ENCODE assay signal across 26 mouse cellular contexts in the genomic region with DNA sequence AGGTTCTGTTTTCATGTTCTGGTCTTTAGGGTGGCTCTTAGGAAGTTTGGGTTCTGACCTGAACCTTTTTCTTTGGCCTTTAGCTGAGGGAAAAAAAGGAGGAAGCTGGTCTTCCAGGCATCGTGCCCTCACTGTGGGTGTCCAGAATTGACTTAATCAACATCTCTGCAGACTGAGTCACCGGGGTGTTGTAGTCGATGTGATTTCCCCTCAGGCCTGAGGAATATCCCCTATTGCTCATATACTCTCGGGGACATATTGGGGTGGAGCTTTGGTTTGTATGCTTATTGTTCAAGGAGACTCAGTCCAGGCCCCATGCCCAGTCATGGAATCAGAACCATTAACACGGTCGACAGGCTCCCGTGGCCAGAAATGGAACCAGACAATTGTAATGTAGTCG. TPM values are rescaled to one million over a fixed set of nuclear protein-coding genes. Genes with fewer than 3 reads are reported as not detected.
A peak's percentile ranks its signal among the peaks of the same experiment; 100 is the strongest.
DNase-seq lines count a peak whose midpoint lies in the region; ATAC-seq and TF ChIP-seq lines count a peak whose summit lies in the region.
"Had no signal": no experiment of that assay in that cellular context is flagged by ENCODE, and none has a peak within 500 bp of the region (broad histone marks: within the 10 kb centered on the region; RNA-seq: fewer than 3 reads in every experiment).

No protein-coding gene starts in this region.

- H3K36me3 ChIP-seq in lung, postnatal 0 days (ENCODE audit: insufficient read depth, low read length) = no peaks in the 10 kb centered on the region
- H3K36me3 ChIP-seq: heart, embryonic 12.5 days; limb, embryonic 13.5 days; neural tube, embryonic 12.5 days had no signal

- H3K9ac ChIP-seq in lung, postnatal 0 days (replicated peaks; ENCODE audit: low read depth) = no peak overlapping the region
- H3K9ac ChIP-seq: forebrain, embryonic 13.5 days; heart, embryonic 12.5 days; limb, embryonic 13.5 days; lung, embryonic 14.5 days; neural tube, embryonic 12.5 days had no signal

- ATAC-seq in lung, postnatal 0 days = peak; percentile 16; the same call in 1 of the 2 replicates
- peak; percentile 35 for ATAC-seq in Patski
- peak; percentile 67 for ATAC-seq in granulocyte monocyte progenitor cell, adult 5-6 weeks (replicated peaks; ENCODE audit: poor library complexity, severe bottlenecking)
- ATAC-seq: CD4-positive, CD25-positive, alpha-beta regulatory T cell, adult 4 months; forebrain, embryonic 13.5 days; hindbrain, postnatal 0 days; midbrain, embryonic 16.5 days had no signal

- no peak overlapping the region for H3K27ac ChIP-seq in lung, postnatal 0 days (ENCODE audit: low read length)
- H3K27ac ChIP-seq: forebrain, embryonic 13.5 days; hindbrain, postnatal 0 days; limb, embryonic 13.5 days; neural tube, embryonic 12.5 days; stomach, postnatal 0 days had no signal

- no peaks in the 10 kb centered on the region for H3K27me3 ChIP-seq in lung, postnatal 0 days (replicated peaks; ENCODE audit: insufficient read depth, low read length)
- no peaks in the 10 kb centered on the region for H3K27me3 ChIP-seq in Patski
- H3K27me3 ChIP-seq: forebrain, embryonic 13.5 days; limb, embryonic 13.5 days; neural tube, embryonic 12.5 days had no signal

- TF ChIP-seq EP300 in lung, postnatal 0 days (IDR thresholded peaks at IDR 0.05) = no peak

- no peak for DNase-seq in lung, postnatal 0 days (ENCODE audit: low spot score)
- no peak for DNase-seq in lung, postnatal 10 days
- DNase-seq in Patski (ENCODE audit: low read depth, low spot score) = peak; percentile 73
- no peak for DNase-seq in testis, postnatal 10 days (ENCODE audit: low spot score)
- DNase-seq in urinary bladder, postnatal 36 days (ENCODE audit: low spot score in 2 of 2) = no peak
- no peak for DNase-seq in thymus, adult 18-20 months
- DNase-seq: cerebellum, adult 11 months; cerebellum, postnatal 14 days; embryo, embryonic 11 days; gastrocnemius, postnatal 36 days; heart, postnatal 4 days; kidney, adult 11 months; kidney, postnatal 25 days; lung, embryonic 14.5 days; right cerebral cortex, postnatal 25 days; thymus, postnatal 36 days had no signal

- no peaks in the 10 kb centered on the region for H3K4me1 ChIP-seq in lung, postnatal 0 days (ENCODE audit: insufficient read depth, low read depth, low read length)
- H3K4me1 ChIP-seq: forebrain, embryonic 13.5 days; heart, embryonic 12.5 days; limb, embryonic 13.5 days; neural tube, embryonic 12.5 days had no signal

- WGBS in lung, postnatal 0 days = 70% methylated on average over 8 of the region's 8 CpGs

- in situ Hi-C loops in Patski (cut with MboI; ENCODE audit: low pct_unique_long_range_greater_than_20kb) = no loop called here

- POLR2A ChIA-PET in Patski (lab: Charles Lee) = interaction anchor here (0.7 kb wide), 1 partner anchor 305 kb away, joined by 4 read pairs; no protein-coding TSS in a partner anchor

- no peak overlapping the region for H3K4me3 ChIP-seq in lung, postnatal 0 days (ENCODE audit: low read depth, low read length)
- H3K4me3 ChIP-seq: forebrain, embryonic 13.5 days; heart, embryonic 12.5 days; limb, embryonic 13.5 days; neural tube, embryonic 12.5 days had no signal

- TF ChIP-seq CTCF in lung, postnatal 0 days (IDR thresholded peaks at IDR 0.05) = no peak
- no peak for TF ChIP-seq CTCF in Patski (IDR thresholded peaks at IDR 0.05)

- H3K4me2 ChIP-seq in lung, postnatal 0 days (replicated peaks; ENCODE audit: low read depth, low read length) = no peak overlapping the region
- H3K4me2 ChIP-seq: forebrain, embryonic 13.5 days; heart, embryonic 12.5 days; limb, embryonic 13.5 days; lung, embryonic 14.5 days; neural tube, embryonic 12.5 days had no signal

- no peaks in the 10 kb centered on the region for H3K9me3 ChIP-seq in lung, postnatal 0 days (ENCODE audit: low read length)
- H3K9me3 ChIP-seq: forebrain, embryonic 13.5 days; limb, embryonic 13.5 days; neural tube, embryonic 12.5 days had no signal

- CTCF ChIA-PET in Patski (lab: Charles Lee) = interaction anchor here (1.5 kb wide), 1 partner anchor 10 kb away, joined by 3 read pairs; no protein-coding TSS in a partner anchor

RNA-seq across cellular contexts. Expression of a gene that starts 26.2 kb away (rescaled TPM):
- polyA plus RNA-seq in lung, postnatal 0 days (2015; fragmentation: Nextera tagmentation; extraction: Ambion mirVana) = 1.1 and 1.2 TPM in 2 replicates
- 5.7 TPM for polyA plus RNA-seq in Patski (2021)
- 16.5 TPM in 2 replicates for total RNA-seq in granulocyte monocyte progenitor cell, adult 5-6 weeks (2014; fragmentation: Nextera tagmentation)
- total RNA-seq in granulocyte monocyte progenitor cell, adult 5-6 weeks (2017) = 4.4 and 9.0 TPM in 2 replicates

RNA-seq across cellular contexts. Expression of a gene that starts 44.7 kb away (rescaled TPM):
- 6.2 and 6.8 TPM in 2 replicates for polyA plus RNA-seq in lung, postnatal 0 days (2015; fragmentation: Nextera tagmentation; extraction: Ambion mirVana)
- 1.5 TPM for polyA plus RNA-seq in Patski (2021)
- 5.7 and 7.8 TPM in 2 replicates for total RNA-seq in granulocyte monocyte progenitor cell, adult 5-6 weeks (2014; fragmentation: Nextera tagmentation)
- 9.7 and 16.4 TPM in 2 replicates for total RNA-seq in granulocyte monocyte progenitor cell, adult 5-6 weeks (2017)
- polyA plus RNA-seq: CD4-positive, CD25-positive, alpha-beta regulatory T cell, adult 4 months had no signal

RNA-seq across cellular contexts. Expression of a gene that starts 57.5 kb away (rescaled TPM):
- 7.0 and 7.2 TPM in 2 replicates for polyA plus RNA-seq in lung, postnatal 0 days (2015; fragmentation: Nextera tagmentation; extraction: Ambion mirVana)
- 67.1 TPM for polyA plus RNA-seq in Patski (2021)
- total RNA-seq in granulocyte monocyte progenitor cell, adult 5-6 weeks (2014; fragmentation: Nextera tagmentation) = not detected in 2 replicates
- total RNA-seq in granulocyte monocyte progenitor cell, adult 5-6 weeks (2017) = not detected in 2 replicates
- total RNA-seq: megakaryocyte-erythroid progenitor cell, adult 5-6 weeks had no signal

Comparison
In these comparisons a context has a peak if more than half of its experiments do, and no peak if none do; other contexts are left out.
1. ATAC-seq: peak in every context shown above with its lines; median percentile 67 in granulocyte monocyte progenitor cell, adult 5-6 weeks; 35 in Patski; 16 in lung, postnatal 0 days.